Mouse (Mus musculus) left cerebral cortex, postnatal 4 days (tissue): Measurements from ENCODE around the gene Slxl1. TPM values are rescaled to one million over a fixed set of nuclear protein-coding genes. Genes with fewer than 3 reads are reported as not detected.
"Not testable (repeated sequence)": the region's sequence is repeated elsewhere in the genome, so short reads cannot be mapped to it uniquely, and the experiment has no call there.

ENCODE experiments used
- DNase-seq: peaks from one replicate; pipeline ENCODE4 v3.0.0-alpha.2; 2022
- intact Hi-C: fragments of 180-260 bp; cut with DNase I; formaldehyde crosslinking; loops from one replicate; pipeline ENCODE4 v1.15.1; 2025
- total RNA-seq, 2 experiments: library from RNA; stranded (reverse); gene quantifications; 2 replicates each; pipeline ENCODE4 v1.2.3; 2021

Slxl1 gene
- total RNA-seq = not detected

DNA sequence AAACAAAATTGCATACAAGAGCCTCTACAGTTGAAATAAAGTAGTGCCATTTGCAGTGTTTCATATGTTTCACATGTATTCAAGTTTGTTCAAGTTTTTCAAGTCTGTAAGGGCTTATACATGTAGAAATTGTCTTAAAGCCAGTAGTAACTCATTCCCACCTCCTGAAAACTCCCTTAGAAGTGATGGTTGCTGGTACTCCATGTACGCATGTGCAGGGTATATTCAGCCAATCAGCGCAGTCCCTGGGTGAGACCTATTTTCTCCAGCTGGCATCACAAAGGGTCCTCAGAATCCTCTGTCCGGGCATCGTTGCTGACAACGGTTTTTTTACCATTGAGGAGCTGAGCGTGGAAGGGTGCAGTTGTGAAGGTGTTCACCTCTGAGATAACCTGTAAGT, at the start of gene Slxl1:
Gene Slxl1 (plus strand): TSS at position 301 of the 400 bp plus-strand sequence.
- DNase-seq, intact Hi-C loops: not testable (repeated sequence)
